Mouse (Mus musculus): ENCODE measurements around the gene March8. TPM values are rescaled to one million over a fixed set of nuclear protein-coding genes. Genes with fewer than 3 reads are reported as not detected.
"Not testable (repeated sequence)": the region's sequence is repeated elsewhere in the genome, so short reads cannot be mapped to it uniquely, and the experiment has no call there.

The March8 gene
- 121 and 122 TPM in 2 replicates for polyA plus RNA-seq (2012; rRNA removed)

GRCm38 (mm10) chr6:116337835-116338501 lies at the start of gene March8:
Gene March8 (plus strand): TSS chr6:116338024.
- peak; percentile 44 for DNase-seq (ENCODE audit: low read depth)

- no peak for DNase-seq (ENCODE audit: low read depth)
Observed at GRCm38 (mm10) chr6:116311411-116311810, 26.4 kb upstream of the March8 start.

GRCm38 (mm10) chr6:116319259-116319658 lies 18.6 kb upstream of the March8 start:
- no peak for DNase-seq (ENCODE audit: low read depth)

- DNase-seq (ENCODE audit: low read depth), result no peak
Observed at GRCm38 (mm10) chr6:116326641-116327040, 11.2 kb upstream of the March8 start.

- DNase-seq (ENCODE audit: low read depth), result no peak
Observed at GRCm38 (mm10) chr6:116331396-116331795, 6.4 kb upstream of the March8 start.

GRCm38 (mm10) chr6:116337466-116337834 lies 374 bp upstream of the March8 start:
- no peak for DNase-seq (ENCODE audit: low read depth)

- DNase-seq (ENCODE audit: low read depth), result no peak
Observed at GRCm38 (mm10) chr6:116338520-116338919, 696 bp downstream of the March8 start.

GRCm38 (mm10) chr6:116339088-116339487 lies 1.3 kb downstream of the March8 start:
- DNase-seq (ENCODE audit: low read depth), result no peak

GRCm38 (mm10) chr6:116340521-116340920 lies 2.7 kb downstream of the March8 start:
- DNase-seq (ENCODE audit: low read depth), result no peak

GRCm38 (mm10) chr6:116347953-116348352 lies 10.1 kb downstream of the March8 start:
- no peak for DNase-seq (ENCODE audit: low read depth)

- no peak for DNase-seq (ENCODE audit: low read depth)
Observed at GRCm38 (mm10) chr6:116349997-116350396, 12.2 kb downstream of the March8 start.

GRCm38 (mm10) chr6:116350643-116351042 lies 12.8 kb downstream of the March8 start:
- DNase-seq (ENCODE audit: low read depth), result no peak

GRCm38 (mm10) chr6:116351534-116351933 lies 13.7 kb downstream of the March8 start:
- no peak for DNase-seq (ENCODE audit: low read depth)

GRCm38 (mm10) chr6:116353428-116353827 lies 15.6 kb downstream of the March8 start:
- DNase-seq (ENCODE audit: low read depth), result no peak

GRCm38 (mm10) chr6:116356311-116356947 lies 18.6 kb downstream of the March8 start:
- not testable (repeated sequence) for DNase-seq (ENCODE audit: low read depth)

- no peak for DNase-seq (ENCODE audit: low read depth)
Observed at GRCm38 (mm10) chr6:116356948-116357325, 19.1 kb downstream of the March8 start.

GRCm38 (mm10) chr6:116358056-116358455 lies 20.2 kb downstream of the March8 start:
- no peak for DNase-seq (ENCODE audit: low read depth)

- no peak for DNase-seq (ENCODE audit: low read depth)
Observed at GRCm38 (mm10) chr6:116359256-116359655, 21.4 kb downstream of the March8 start.

- no peak for DNase-seq (ENCODE audit: low read depth)
Observed at GRCm38 (mm10) chr6:116361463-116361862, 23.6 kb downstream of the March8 start.

GRCm38 (mm10) chr6:116361993-116362392 lies 24.2 kb downstream of the March8 start:
- DNase-seq (ENCODE audit: low read depth), result no peak

- no peak for DNase-seq (ENCODE audit: low read depth)
Observed at GRCm38 (mm10) chr6:116367971-116368370, 30.1 kb downstream of the March8 start.

- DNase-seq (ENCODE audit: low read depth), result no peak
Observed at GRCm38 (mm10) chr6:116369811-116370210, 32.0 kb downstream of the March8 start.

- no peak for DNase-seq (ENCODE audit: low read depth)
Observed at GRCm38 (mm10) chr6:116370216-116370976, 32.6 kb downstream of the March8 start.
